Mouse (Mus musculus): ENCODE measurements at regions not wholly inside any gene's neighbourhood (a gene's known extent, or its start where the extent isn't known, plus 50 kb on each side); places are given as distances from the start of the nearest gene placed in this dataset.
"Not testable (repeated sequence)": the region's sequence is repeated elsewhere in the genome, so short reads cannot be mapped to it uniquely, and the experiment has no call there.

GRCm38 (mm10) chr1:64413181-64413560 lies 119.3 kb upstream of the Creb1 start:
- Histone ChIP-seq H3K27ac (ENCODE audit: insufficient read depth, low read length) (no peak overlapping the region), H3K36me3 (ENCODE audit: control insufficient read depth, insufficient read depth, low read length, poor library complexity, severe bottlenecking) (no peaks in the 10 kb centered on the region), H3K27me3 (ENCODE audit: control insufficient read depth, insufficient read depth, low read length, poor library complexity, severe bottlenecking) (no peaks in the 10 kb centered on the region), H3K4me1 (ENCODE audit: control insufficient read depth, insufficient read depth, low read length) (peaks cover 4% of the 10 kb centered on the region), H3K9me3 (replicated peaks; ENCODE audit: control insufficient read depth, insufficient read depth, low read length, poor library complexity, severe bottlenecking) (no peaks in the 10 kb centered on the region), H3K4me3 (ENCODE audit: low read depth, low read length) (no peak overlapping the region), H3K9ac (ENCODE audit: low read depth, poor library complexity, severe bottlenecking) (no peak overlapping the region)
- TF ChIP-seq CTCF (IDR thresholded peaks at IDR 0.05; ENCODE audit: low read depth, low read length) (no peak), POLR2A (IDR thresholded peaks at IDR 0.05; ENCODE audit: insufficient read depth, low read length) (no peak), EP300 (IDR thresholded peaks at IDR 0.05; ENCODE audit: insufficient read depth, low read depth, low read length) (no peak)

- Histone ChIP-seq H3K27me3 (ENCODE audit: control insufficient read depth, insufficient read depth, low read length, poor library complexity, severe bottlenecking) (no peaks in the 10 kb centered on the region), H3K9me3 (replicated peaks; ENCODE audit: control insufficient read depth, insufficient read depth, low read length, poor library complexity, severe bottlenecking) (no peaks in the 10 kb centered on the region), H3K36me3 (ENCODE audit: control insufficient read depth, insufficient read depth, low read length, poor library complexity, severe bottlenecking) (no peaks in the 10 kb centered on the region), H3K4me1 (ENCODE audit: control insufficient read depth, insufficient read depth, low read length) (peaks cover 4% of the 10 kb centered on the region), H3K4me3 (ENCODE audit: low read depth, low read length) (no peak overlapping the region), H3K9ac (ENCODE audit: low read depth, poor library complexity, severe bottlenecking) (no peak overlapping the region), H3K27ac (ENCODE audit: insufficient read depth, low read length) (no peak overlapping the region)
- TF ChIP-seq CTCF (IDR thresholded peaks at IDR 0.05; ENCODE audit: low read depth, low read length): no peak
- no peak for TF ChIP-seq POLR2A (IDR thresholded peaks at IDR 0.05; ENCODE audit: insufficient read depth, low read length)
- TF ChIP-seq EP300 (IDR thresholded peaks at IDR 0.05; ENCODE audit: insufficient read depth, low read depth, low read length): no peak
Measured at GRCm38 (mm10) chr1:64412481-64413180, 119.8 kb upstream of the Creb1 start.

- no peak overlapping the region for H3K9ac ChIP-seq (ENCODE audit: low read depth, poor library complexity, severe bottlenecking)
- H3K27ac ChIP-seq (ENCODE audit: insufficient read depth, low read length): no peak overlapping the region
- no peaks in the 10 kb centered on the region for H3K9me3 ChIP-seq (replicated peaks; ENCODE audit: control insufficient read depth, insufficient read depth, low read length, poor library complexity, severe bottlenecking)
- H3K4me3 ChIP-seq (ENCODE audit: low read depth, low read length): no peak overlapping the region
- no peaks in the 10 kb centered on the region for H3K27me3 ChIP-seq (ENCODE audit: control insufficient read depth, insufficient read depth, low read length, poor library complexity, severe bottlenecking)
- H3K4me1 ChIP-seq (ENCODE audit: control insufficient read depth, insufficient read depth, low read length): peaks cover 4% of the 10 kb centered on the region
- no peaks in the 10 kb centered on the region for H3K36me3 ChIP-seq (ENCODE audit: control insufficient read depth, insufficient read depth, low read length, poor library complexity, severe bottlenecking)
- TF ChIP-seq EP300 (IDR thresholded peaks at IDR 0.05; ENCODE audit: insufficient read depth, low read depth, low read length) (no peak), POLR2A (IDR thresholded peaks at IDR 0.05; ENCODE audit: insufficient read depth, low read length) (no peak)
Measured at GRCm38 (mm10) chr1:64411851-64412480, 120.5 kb upstream of the Creb1 start.

GRCm38 (mm10) chr1:64408807-64409582 lies 123.5 kb upstream of the Creb1 start:
- no peaks in the 10 kb centered on the region for H3K9me3 ChIP-seq (replicated peaks; ENCODE audit: control insufficient read depth, insufficient read depth, low read length, poor library complexity, severe bottlenecking)
- no peaks in the 10 kb centered on the region for H3K36me3 ChIP-seq (ENCODE audit: control insufficient read depth, insufficient read depth, low read length, poor library complexity, severe bottlenecking)
- no peaks in the 10 kb centered on the region for H3K27me3 ChIP-seq (ENCODE audit: control insufficient read depth, insufficient read depth, low read length, poor library complexity, severe bottlenecking)
- H3K9ac ChIP-seq (ENCODE audit: low read depth, poor library complexity, severe bottlenecking): no peak overlapping the region
- TF ChIP-seq POLR2A (IDR thresholded peaks at IDR 0.05; ENCODE audit: insufficient read depth, low read length): no peak
- no peaks in the 10 kb centered on the region for H3K4me1 ChIP-seq (ENCODE audit: control insufficient read depth, insufficient read depth, low read length)
- no peak overlapping the region for H3K4me3 ChIP-seq (ENCODE audit: low read depth, low read length)
- no peak overlapping the region for H3K27ac ChIP-seq (ENCODE audit: insufficient read depth, low read length)

- no peak for TF ChIP-seq EP300 (IDR thresholded peaks at IDR 0.05; ENCODE audit: insufficient read depth, low read depth, low read length)
- no peak for TF ChIP-seq CTCF (IDR thresholded peaks at IDR 0.05; ENCODE audit: low read depth, low read length)
- TF ChIP-seq POLR2A (IDR thresholded peaks at IDR 0.05; ENCODE audit: insufficient read depth, low read length): no peak
Measured at GRCm38 (mm10) chr1:64391525-64391924, 140.9 kb upstream of the Creb1 start.

GRCm38 (mm10) chr1:64381264-64381663 lies 151.2 kb upstream of the Creb1 start:
- Histone ChIP-seq H3K27me3 (ENCODE audit: control insufficient read depth, insufficient read depth, low read length, poor library complexity, severe bottlenecking) (no peaks in the 10 kb centered on the region), H3K27ac (ENCODE audit: insufficient read depth, low read length) (no peak overlapping the region)

More at GRCm38 (mm10) chr1:64391525-64391924, 140.9 kb upstream of the Creb1 start:
- no peaks in the 10 kb centered on the region for H3K27me3 ChIP-seq (ENCODE audit: control insufficient read depth, insufficient read depth, low read length, poor library complexity, severe bottlenecking)
- H3K9me3 ChIP-seq (replicated peaks; ENCODE audit: control insufficient read depth, insufficient read depth, low read length, poor library complexity, severe bottlenecking): 0 out of 2 replicates have a peak, but pooled peaks cover 2% of the 10 kb centered on the region
- H3K4me1 ChIP-seq (ENCODE audit: control insufficient read depth, insufficient read depth, low read length): no peaks in the 10 kb centered on the region
- H3K27ac ChIP-seq (ENCODE audit: insufficient read depth, low read length): no peak overlapping the region
- H3K9ac ChIP-seq (ENCODE audit: low read depth, poor library complexity, severe bottlenecking): no peak overlapping the region
- H3K36me3 ChIP-seq (ENCODE audit: control insufficient read depth, insufficient read depth, low read length, poor library complexity, severe bottlenecking): no peaks in the 10 kb centered on the region
- H3K4me3 ChIP-seq (ENCODE audit: low read depth, low read length): no peak overlapping the region

GRCm38 (mm10) chr1:64376426-64376825 lies 156.0 kb upstream of the Creb1 start:
- H3K4me3 ChIP-seq (ENCODE audit: low read depth, low read length); H3K9me3 ChIP-seq (replicated peaks; ENCODE audit: control insufficient read depth, insufficient read depth, low read length, poor library complexity, severe bottlenecking); H3K36me3 ChIP-seq (ENCODE audit: control insufficient read depth, insufficient read depth, low read length, poor library complexity, severe bottlenecking); H3K27ac ChIP-seq (ENCODE audit: insufficient read depth, low read length); H3K27me3 ChIP-seq (ENCODE audit: control insufficient read depth, insufficient read depth, low read length, poor library complexity, severe bottlenecking); H3K9ac ChIP-seq (ENCODE audit: low read depth, poor library complexity, severe bottlenecking); H3K4me1 ChIP-seq (ENCODE audit: control insufficient read depth, insufficient read depth, low read length): not testable (repeated sequence)

More at GRCm38 (mm10) chr1:64381264-64381663, 151.2 kb upstream of the Creb1 start:
- H3K4me3 ChIP-seq (ENCODE audit: low read depth, low read length): no peak overlapping the region
- H3K9ac ChIP-seq (ENCODE audit: low read depth, poor library complexity, severe bottlenecking): no peak overlapping the region
- H3K4me1 ChIP-seq (ENCODE audit: control insufficient read depth, insufficient read depth, low read length): no peaks in the 10 kb centered on the region
- TF ChIP-seq CTCF (IDR thresholded peaks at IDR 0.05; ENCODE audit: low read depth, low read length) (no peak), EP300 (IDR thresholded peaks at IDR 0.05; ENCODE audit: insufficient read depth, low read depth, low read length) (no peak), POLR2A (IDR thresholded peaks at IDR 0.05; ENCODE audit: insufficient read depth, low read length) (no peak)
- H3K9me3 ChIP-seq (replicated peaks; ENCODE audit: control insufficient read depth, insufficient read depth, low read length, poor library complexity, severe bottlenecking): peaks cover 7% of the 10 kb centered on the region; the same call in 1 of the 2 replicates
- no peaks in the 10 kb centered on the region for H3K36me3 ChIP-seq (ENCODE audit: control insufficient read depth, insufficient read depth, low read length, poor library complexity, severe bottlenecking)

All from ES-Bruce4 (cell line).